Mouse (Mus musculus) yolk sac, embryonic 10.5 days (tissue): ENCODE data around the gene Thra.

ENCODE experiments used
- DNase-seq: peaks from one replicate; pipeline ENCODE4 v3.0.0-alpha.2; 2017; ENCODE audit warnings: low spot score

The Thra gene

DNA sequence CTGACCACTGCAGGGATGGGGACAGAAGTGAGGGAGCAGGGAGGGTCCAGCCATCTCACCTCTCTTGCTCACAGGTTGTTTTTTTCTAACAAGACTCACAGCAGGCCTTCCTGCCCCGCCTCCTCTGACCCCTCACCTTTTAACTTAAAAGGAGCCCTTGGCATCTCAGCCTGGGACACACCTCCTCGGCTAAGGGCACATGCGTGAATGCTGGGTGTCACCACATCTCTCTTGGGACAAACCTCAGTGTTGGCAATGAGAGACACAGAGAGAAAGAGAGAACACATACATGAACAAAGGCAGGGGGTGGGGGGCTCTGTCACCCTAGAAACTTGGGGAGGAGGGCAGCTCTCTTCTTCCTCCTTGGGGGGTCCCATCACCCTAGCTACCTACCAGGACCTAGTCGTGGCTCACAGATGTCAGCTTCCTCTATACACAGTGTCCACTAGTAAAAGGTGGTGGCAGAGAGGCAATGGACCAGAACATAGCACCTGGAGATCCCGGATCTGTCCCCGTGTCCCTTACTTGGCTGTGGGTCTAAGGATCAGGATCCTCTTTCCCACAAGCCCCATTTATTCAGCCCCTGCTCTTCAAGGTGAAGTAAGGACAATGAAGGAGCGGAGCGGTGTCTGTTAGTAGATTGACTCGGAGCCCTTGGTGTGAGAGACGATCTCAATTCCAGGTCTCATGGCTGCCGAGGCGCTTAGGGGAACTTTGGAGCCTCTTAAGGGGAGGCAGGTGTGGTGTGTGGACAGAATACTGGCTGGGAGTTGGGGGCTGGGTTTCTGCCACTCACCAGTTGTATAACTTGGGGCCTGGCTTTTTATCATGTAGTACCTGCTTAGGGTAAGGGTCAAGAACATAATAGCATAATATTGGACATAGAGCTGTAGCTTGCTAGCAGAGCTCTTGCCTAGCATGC, 5.8 kb downstream of the Thra start:
- DNase-seq, result no peak

DNA sequence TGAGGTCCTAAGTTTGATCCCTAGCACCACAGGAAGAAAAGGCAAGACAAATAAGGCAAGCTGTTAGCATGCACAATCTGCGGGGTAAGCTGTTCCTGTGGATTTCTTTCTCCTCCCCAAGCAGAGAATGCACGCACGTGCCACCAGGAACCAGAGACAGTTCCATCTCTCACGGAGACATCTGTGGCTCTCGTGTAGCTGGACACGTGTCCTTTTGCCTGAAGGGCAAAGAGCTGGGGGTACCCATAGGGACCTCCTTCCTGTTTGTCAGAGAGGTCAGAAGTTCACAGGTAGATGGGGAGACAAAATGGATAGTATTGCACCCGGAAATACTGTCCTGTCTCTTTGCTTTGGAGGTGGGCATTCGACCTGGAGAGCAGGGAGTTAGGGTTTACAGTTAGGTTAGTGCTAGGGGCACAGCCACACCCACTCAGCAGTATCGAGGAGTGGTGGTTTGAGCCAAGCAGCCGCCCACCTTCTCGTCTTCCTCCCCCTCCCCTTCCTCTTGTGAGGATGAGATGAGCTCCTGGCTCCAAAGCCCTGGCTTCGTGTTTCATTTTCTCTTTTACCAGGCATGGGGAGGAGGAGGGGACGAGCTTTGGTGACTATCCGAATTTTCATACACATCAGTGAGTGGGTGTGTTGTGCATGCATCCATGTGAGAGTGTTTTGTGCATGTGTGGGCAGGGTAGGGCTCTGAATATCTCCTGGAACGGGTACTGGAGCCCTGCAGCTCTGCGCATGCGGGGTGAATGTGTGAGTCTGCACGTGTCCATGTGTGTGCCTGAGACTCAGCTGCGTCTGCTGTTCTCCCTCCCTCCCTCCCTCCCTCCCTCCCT, 6.6 kb downstream of the Thra start:
- peak; percentile 78 for DNase-seq

- no peak for DNase-seq
Observed at GRCm38 (mm10) chr11:98747804-98748505, 7.5 kb downstream of the Thra start.

- no peak for DNase-seq
Observed at GRCm38 (mm10) chr11:98748506-98749416, 8.3 kb downstream of the Thra start.

DNA sequence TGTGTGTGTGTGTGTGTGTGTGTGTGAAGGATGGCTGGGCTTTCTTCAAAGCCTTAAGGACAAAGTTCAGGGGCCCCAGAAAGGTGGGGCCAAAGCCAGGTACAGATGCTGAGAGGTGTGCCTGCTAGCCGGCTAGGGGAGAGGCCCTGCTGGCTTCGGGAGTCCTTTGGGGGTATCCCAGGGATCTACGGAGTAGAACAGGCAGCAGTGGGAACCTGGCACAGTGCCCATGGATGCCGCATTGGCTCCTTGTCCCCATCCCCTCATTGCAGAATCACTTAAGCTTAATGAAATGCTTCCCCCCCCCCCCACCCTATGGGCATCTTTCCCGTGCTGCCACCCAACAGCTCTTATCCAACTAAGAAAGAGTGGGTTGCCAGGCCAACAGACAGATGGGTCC, 9.3 kb downstream of the Thra start:
- no peak for DNase-seq

DNA sequence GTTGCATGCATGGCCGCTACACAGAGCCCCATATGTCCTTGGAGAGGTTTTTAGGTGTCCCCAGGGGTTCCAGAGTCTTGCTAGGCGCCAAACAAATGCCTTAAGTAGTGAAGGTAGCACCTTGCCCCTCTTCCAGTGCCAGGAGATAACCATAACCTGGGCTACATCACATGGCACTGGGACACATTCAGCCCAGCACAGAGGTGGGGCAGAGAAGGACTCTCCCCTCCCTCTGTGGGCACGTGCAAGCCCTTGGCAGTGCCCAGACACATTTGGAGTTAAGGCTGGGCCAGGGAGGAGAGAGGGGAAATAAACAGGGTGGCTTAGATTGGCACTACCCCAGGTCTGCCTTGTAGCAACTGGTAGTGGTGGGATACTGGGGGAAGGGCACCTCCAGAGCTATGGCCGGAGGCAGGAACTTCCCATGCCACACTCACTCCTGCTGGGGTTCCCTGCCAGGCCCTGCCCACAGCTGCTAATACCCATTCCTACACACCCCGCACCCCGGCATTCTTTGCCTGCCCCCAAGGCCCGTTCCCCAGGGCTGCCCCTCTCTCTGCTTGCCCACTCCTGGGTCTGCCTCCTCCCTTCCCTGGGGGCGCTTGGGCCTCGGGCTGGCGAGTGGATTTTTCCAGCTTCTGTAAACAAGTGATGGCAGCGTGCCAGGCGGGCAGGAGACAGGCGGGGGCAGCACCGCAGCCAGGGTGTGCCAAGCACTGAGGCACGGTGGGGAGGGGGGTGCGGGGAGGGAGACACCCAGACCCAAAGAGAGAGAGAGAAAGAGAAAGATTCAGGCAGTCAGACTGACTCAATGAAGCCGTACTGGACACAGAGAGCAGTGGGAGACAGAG, 10.1 kb downstream of the Thra start:
- DNase-seq, result no peak

DNA sequence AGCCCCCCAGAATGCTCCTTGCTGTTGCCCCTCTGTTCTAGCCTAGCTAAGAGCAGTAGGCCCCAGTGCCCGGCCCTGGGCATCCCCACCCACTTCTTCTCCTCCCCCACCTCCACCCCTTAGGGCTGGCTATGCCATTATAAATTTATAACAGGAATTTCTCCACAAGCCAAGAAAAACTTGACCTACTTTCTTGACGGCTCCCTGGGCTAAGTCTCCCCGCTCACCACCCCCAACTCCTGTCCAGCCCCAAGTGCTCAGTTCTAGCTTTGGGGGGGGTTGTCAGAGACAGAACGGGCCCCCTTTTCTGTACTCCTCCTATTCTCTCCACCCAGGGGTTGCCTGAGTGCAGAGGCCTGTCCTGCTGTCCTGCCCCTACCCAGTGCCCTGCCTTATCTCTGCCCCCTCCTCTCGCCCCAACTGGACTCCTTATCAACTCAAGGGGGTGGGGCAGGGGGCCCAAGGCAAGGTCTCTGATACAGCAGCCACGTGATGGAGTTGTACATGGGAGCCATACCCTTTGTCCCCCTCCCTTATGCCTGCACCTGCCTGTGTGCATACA, 10.9 kb downstream of the Thra start:
- DNase-seq, result peak; percentile 78

DNA sequence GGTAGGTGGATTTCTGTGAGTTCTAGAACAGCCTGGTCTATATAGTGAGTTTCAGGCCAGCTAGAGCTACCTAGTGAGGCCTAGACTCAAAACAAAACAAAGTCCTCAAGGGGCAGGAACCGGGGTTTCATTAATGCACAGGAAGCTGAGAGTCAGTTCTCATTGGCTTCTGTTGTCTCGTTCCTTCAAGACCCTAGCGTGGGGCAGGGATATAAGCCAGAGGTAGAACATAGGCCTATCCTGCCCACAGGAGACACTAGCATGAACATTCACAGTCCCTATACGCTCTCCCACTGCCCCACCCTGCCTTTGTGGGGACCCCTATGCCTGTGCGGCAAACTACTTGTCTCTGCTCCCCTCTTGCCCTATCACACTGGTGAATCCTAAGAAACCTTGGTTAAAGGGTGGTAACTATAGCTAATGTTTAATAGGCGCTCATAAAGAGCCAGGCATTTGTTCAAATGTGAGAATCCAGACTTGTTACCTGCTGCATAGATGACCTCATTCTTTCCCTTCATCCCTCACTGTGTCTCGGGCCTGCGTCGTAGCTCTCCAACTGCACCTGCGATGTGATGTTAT, 12.2 kb downstream of the Thra start:
- DNase-seq, result no peak

DNA sequence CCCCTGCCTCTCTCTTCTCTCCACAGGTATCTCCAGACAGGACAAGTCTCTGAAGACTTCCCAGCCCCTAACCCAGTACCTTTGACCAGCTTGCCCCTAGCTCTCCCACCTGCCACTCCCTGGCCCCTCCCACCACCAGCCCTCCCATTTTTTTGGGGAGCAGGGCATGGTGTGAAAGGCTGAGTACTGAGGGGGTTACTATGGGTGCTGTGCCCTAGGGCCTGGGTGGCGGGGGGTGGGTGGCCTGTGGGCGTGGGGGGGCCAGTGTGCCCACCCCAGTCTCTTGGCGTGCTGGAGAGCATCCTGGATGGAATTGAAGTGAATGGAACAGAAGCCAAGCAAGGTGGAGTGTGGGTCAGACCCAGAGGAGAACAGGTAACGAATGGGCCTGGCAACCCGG, 12.8 kb downstream of the Thra start:
- DNase-seq, result no peak

- no peak for DNase-seq
Observed at GRCm38 (mm10) chr11:98754151-98754620, 13.7 kb downstream of the Thra start.

DNA sequence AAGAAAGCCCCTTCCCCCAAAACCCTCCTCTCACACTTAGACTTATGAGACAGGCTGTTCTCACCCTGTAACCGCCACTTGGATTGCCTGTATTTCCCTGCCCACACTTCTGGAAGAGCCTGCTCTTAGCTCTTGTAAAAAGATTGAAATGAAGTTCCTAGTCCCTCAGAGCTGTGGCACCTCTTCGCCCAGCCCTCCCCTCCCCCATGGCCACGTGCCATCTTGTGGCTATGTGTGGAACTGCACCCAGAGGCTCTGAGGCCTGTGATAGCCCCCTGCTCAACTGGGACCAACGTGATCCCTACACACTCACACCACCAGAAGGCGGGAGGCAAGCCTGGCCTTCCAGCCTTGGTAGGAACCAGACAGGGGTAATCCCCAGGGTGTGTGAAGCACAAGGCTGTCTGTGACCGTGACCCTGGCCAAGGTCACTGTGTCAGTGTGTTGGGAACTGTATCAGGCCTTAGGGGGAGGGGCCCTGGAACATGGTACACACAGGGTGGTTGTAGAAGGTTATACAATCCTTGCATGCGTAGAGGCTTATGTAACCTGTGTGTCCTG, 14.3 kb downstream of the Thra start:
- DNase-seq, result peak; percentile 76

DNA sequence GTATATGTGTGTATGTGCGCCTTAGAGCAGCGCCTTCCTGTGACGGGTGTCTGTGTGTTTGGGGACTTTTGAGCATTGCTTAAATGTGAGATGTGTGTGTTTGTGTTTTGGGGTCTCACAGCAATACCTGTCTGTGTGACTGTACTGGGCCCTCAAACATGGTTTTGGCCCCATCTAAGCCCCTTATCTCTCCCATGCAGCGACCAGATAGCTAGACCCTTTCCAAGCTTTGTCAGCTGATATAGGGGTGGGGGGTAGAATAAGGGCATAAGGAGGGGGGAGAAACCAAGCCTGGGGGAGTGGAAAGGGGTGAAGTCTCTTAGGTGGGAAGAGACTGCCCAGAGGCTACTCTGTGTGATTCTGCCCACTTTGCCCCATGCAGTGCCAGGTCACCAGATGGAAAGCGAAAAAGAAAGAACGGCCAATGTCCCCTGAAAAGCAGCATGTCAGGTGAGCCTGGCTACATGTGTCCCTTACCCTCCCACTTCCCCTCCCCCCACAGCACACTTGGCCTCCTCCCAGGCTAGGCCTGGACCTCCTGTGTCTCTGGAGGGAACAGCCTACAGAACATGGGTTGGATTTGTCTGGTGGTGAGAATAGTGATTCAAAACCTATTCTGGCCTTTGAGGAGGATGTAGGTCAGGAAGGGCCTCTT, 15.4 kb downstream of the Thra start:
- no peak for DNase-seq

- no peak for DNase-seq
Observed at GRCm38 (mm10) chr11:98756711-98757110, 16.3 kb downstream of the Thra start.

- no peak for DNase-seq
Observed at GRCm38 (mm10) chr11:98761939-98762338, 21.5 kb downstream of the Thra start.

- DNase-seq, result no peak
Observed at GRCm38 (mm10) chr11:98762756-98763501, 22.5 kb downstream of the Thra start.

GRCm38 (mm10) chr11:98763502-98763861, 23.0 kb downstream of the Thra start:
- no peak for DNase-seq

DNA sequence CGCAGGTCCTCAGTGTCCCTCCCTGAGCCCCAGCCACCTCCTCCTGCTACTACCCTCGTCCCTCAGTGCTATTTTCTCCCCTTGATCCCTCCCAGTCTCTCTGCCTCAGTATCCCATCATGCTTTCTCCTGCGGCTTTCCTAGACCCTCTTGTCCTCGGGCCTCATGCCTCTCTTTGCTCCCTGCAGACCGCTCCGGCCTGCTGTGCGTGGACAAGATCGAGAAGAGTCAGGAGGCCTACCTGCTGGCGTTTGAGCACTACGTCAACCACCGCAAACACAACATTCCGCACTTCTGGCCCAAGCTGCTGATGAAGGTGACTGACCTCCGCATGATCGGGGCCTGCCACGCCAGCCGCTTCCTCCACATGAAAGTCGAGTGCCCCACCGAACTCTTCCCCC, 23.7 kb downstream of the Thra start:
- DNase-seq, result no peak

GRCm38 (mm10) chr11:98764746-98765145, 24.3 kb downstream of the Thra start:
- no peak for DNase-seq
